Mouse (Mus musculus): ENCODE measurements around the gene Panx1. TPM values are rescaled to one million over a fixed set of nuclear protein-coding genes. Genes with fewer than 3 reads are reported as not detected.

The Panx1 gene
- polyA plus RNA-seq, 1 experiment from 2014 or later: 113 TPM

- Histone ChIP-seq H3K4me2 (replicated peaks; ENCODE audit: low read depth, low read length) (no peak overlapping the region), H3K9ac (ENCODE audit: low read depth, low read length) (no peak overlapping the region), H3K27ac (ENCODE audit: low read depth, low read length) (no peak overlapping the region), H3K4me1 (replicated peaks; ENCODE audit: control insufficient read depth, insufficient read depth, low read length) (no peaks in the 10 kb centered on the region), H3K4me3 (ENCODE audit: low read depth, low read length) (no peak overlapping the region), H3K27me3 (ENCODE audit: control insufficient read depth, insufficient read depth, low read length) (no peaks in the 10 kb centered on the region), H3K36me3 (ENCODE audit: control insufficient read depth, insufficient read depth, low read length) (no peaks in the 10 kb centered on the region), H3K9me3 (ENCODE audit: control insufficient read depth, low read length) (no peaks in the 10 kb centered on the region)
- no peak for ATAC-seq (ENCODE audit: low FRiP score)
- no peak for DNase-seq (ENCODE audit: low spot score)
- 81% methylated on average over 1 of the region's 1 CpGs for WGBS
Measured at GRCm38 (mm10) chr9:14995525-14995924, 49.8 kb downstream of the Panx1 start.

- Histone ChIP-seq H3K4me2 (replicated peaks; ENCODE audit: low read depth, low read length) (no peak overlapping the region), H3K27me3 (ENCODE audit: control insufficient read depth, insufficient read depth, low read length) (no peaks in the 10 kb centered on the region), H3K36me3 (ENCODE audit: control insufficient read depth, insufficient read depth, low read length) (no peaks in the 10 kb centered on the region), H3K9ac (ENCODE audit: low read depth, low read length) (no peak overlapping the region), H3K4me3 (ENCODE audit: low read depth, low read length) (no peak overlapping the region), H3K4me1 (replicated peaks; ENCODE audit: control insufficient read depth, insufficient read depth, low read length) (no peaks in the 10 kb centered on the region), H3K27ac (ENCODE audit: low read depth, low read length) (no peak overlapping the region), H3K9me3 (ENCODE audit: control insufficient read depth, low read length) (no peaks in the 10 kb centered on the region)
- 89% methylated on average over 1 of the region's 1 CpGs for WGBS
- DNase-seq (ENCODE audit: low spot score) (no peak), ATAC-seq (ENCODE audit: low FRiP score) (no peak)
Measured at GRCm38 (mm10) chr9:14988606-14989293, 56.5 kb downstream of the Panx1 start.

GRCm38 (mm10) chr9:14983141-14983540 lies 62.1 kb downstream of the Panx1 start:
- no peak overlapping the region for H3K4me3 ChIP-seq (ENCODE audit: low read depth, low read length)
- no peaks in the 10 kb centered on the region for H3K4me1 ChIP-seq (replicated peaks; ENCODE audit: control insufficient read depth, insufficient read depth, low read length)
- ATAC-seq (ENCODE audit: low FRiP score) (no peak), DNase-seq (ENCODE audit: low spot score) (no peak)
- H3K27ac ChIP-seq (ENCODE audit: low read depth, low read length): no peak overlapping the region
- no peak overlapping the region for H3K4me2 ChIP-seq (replicated peaks; ENCODE audit: low read depth, low read length)
- H3K9ac ChIP-seq (ENCODE audit: low read depth, low read length): no peak overlapping the region
- WGBS: 83% methylated on average over 3 of the region's 3 CpGs
- no peaks in the 10 kb centered on the region for H3K27me3 ChIP-seq (ENCODE audit: control insufficient read depth, insufficient read depth, low read length)
- no peaks in the 10 kb centered on the region for H3K9me3 ChIP-seq (ENCODE audit: control insufficient read depth, low read length)
- H3K36me3 ChIP-seq (ENCODE audit: control insufficient read depth, insufficient read depth, low read length): no peaks in the 10 kb centered on the region

GRCm38 (mm10) chr9:14982683-14983082 lies 62.6 kb downstream of the Panx1 start:
- H3K27ac ChIP-seq (ENCODE audit: low read depth, low read length): no peak overlapping the region
- H3K4me1 ChIP-seq (replicated peaks; ENCODE audit: control insufficient read depth, insufficient read depth, low read length): no peaks in the 10 kb centered on the region
- H3K4me2 ChIP-seq (replicated peaks; ENCODE audit: low read depth, low read length): no peak overlapping the region
- no peaks in the 10 kb centered on the region for H3K27me3 ChIP-seq (ENCODE audit: control insufficient read depth, insufficient read depth, low read length)
- DNase-seq (ENCODE audit: low spot score) (no peak), ATAC-seq (ENCODE audit: low FRiP score) (no peak)
- no peaks in the 10 kb centered on the region for H3K9me3 ChIP-seq (ENCODE audit: control insufficient read depth, low read length)
- H3K9ac ChIP-seq (ENCODE audit: low read depth, low read length): no peak overlapping the region
- H3K36me3 ChIP-seq (ENCODE audit: control insufficient read depth, insufficient read depth, low read length): no peaks in the 10 kb centered on the region
- H3K4me3 ChIP-seq (ENCODE audit: low read depth, low read length): no peak overlapping the region

GRCm38 (mm10) chr9:14981539-14982155 lies 63.6 kb downstream of the Panx1 start:
- WGBS: 86% methylated on average over 4 of the region's 4 CpGs
- no peaks in the 10 kb centered on the region for H3K27me3 ChIP-seq (ENCODE audit: control insufficient read depth, insufficient read depth, low read length)
- ATAC-seq (ENCODE audit: low FRiP score): no peak
- no peaks in the 10 kb centered on the region for H3K9me3 ChIP-seq (ENCODE audit: control insufficient read depth, low read length)
- DNase-seq (ENCODE audit: low spot score): no peak
- no peak overlapping the region for H3K4me3 ChIP-seq (ENCODE audit: low read depth, low read length)
- no peaks in the 10 kb centered on the region for H3K36me3 ChIP-seq (ENCODE audit: control insufficient read depth, insufficient read depth, low read length)
- H3K4me2 ChIP-seq (replicated peaks; ENCODE audit: low read depth, low read length): no peak overlapping the region
- H3K4me1 ChIP-seq (replicated peaks; ENCODE audit: control insufficient read depth, insufficient read depth, low read length): no peaks in the 10 kb centered on the region
- H3K9ac ChIP-seq (ENCODE audit: low read depth, low read length): no peak overlapping the region
- no peak overlapping the region for H3K27ac ChIP-seq (ENCODE audit: low read depth, low read length)

GRCm38 (mm10) chr9:14974251-14975232 lies 70.7 kb downstream of the Panx1 start:
- ATAC-seq (ENCODE audit: low FRiP score) (no peak), DNase-seq (ENCODE audit: low spot score) (no peak)
- H3K9ac ChIP-seq (ENCODE audit: low read depth, low read length): no peak overlapping the region
- no peak overlapping the region for H3K4me3 ChIP-seq (ENCODE audit: low read depth, low read length)
- H3K27ac ChIP-seq (ENCODE audit: low read depth, low read length): no peak overlapping the region
- H3K9me3 ChIP-seq (ENCODE audit: control insufficient read depth, low read length): no peaks in the 10 kb centered on the region
- H3K27me3 ChIP-seq (ENCODE audit: control insufficient read depth, insufficient read depth, low read length): no peaks in the 10 kb centered on the region
- no peaks in the 10 kb centered on the region for H3K4me1 ChIP-seq (replicated peaks; ENCODE audit: control insufficient read depth, insufficient read depth, low read length)
- 88% methylated on average over 6 of the region's 6 CpGs for WGBS
- no peak overlapping the region for H3K4me2 ChIP-seq (replicated peaks; ENCODE audit: low read depth, low read length)
- no peaks in the 10 kb centered on the region for H3K36me3 ChIP-seq (ENCODE audit: control insufficient read depth, insufficient read depth, low read length)

- DNase-seq (ENCODE audit: low spot score) (no peak), ATAC-seq (ENCODE audit: low FRiP score) (no peak)
- Histone ChIP-seq H3K27ac (ENCODE audit: low read depth, low read length) (no peak overlapping the region), H3K4me2 (replicated peaks; ENCODE audit: low read depth, low read length) (no peak overlapping the region), H3K27me3 (ENCODE audit: control insufficient read depth, insufficient read depth, low read length) (no peaks in the 10 kb centered on the region), H3K36me3 (ENCODE audit: control insufficient read depth, insufficient read depth, low read length) (no peaks in the 10 kb centered on the region), H3K4me1 (replicated peaks; ENCODE audit: control insufficient read depth, insufficient read depth, low read length) (no peaks in the 10 kb centered on the region), H3K9me3 (ENCODE audit: control insufficient read depth, low read length) (no peaks in the 10 kb centered on the region), H3K4me3 (ENCODE audit: low read depth, low read length) (no peak overlapping the region), H3K9ac (ENCODE audit: low read depth, low read length) (no peak overlapping the region)
- WGBS: 88% methylated on average over 7 of the region's 7 CpGs
Measured at GRCm38 (mm10) chr9:14973762-14974161, 71.5 kb downstream of the Panx1 start.

- Histone ChIP-seq H3K27me3 (ENCODE audit: control insufficient read depth, insufficient read depth, low read length) (no peaks in the 10 kb centered on the region), H3K4me3 (ENCODE audit: low read depth, low read length) (no peak overlapping the region), H3K9ac (ENCODE audit: low read depth, low read length) (no peak overlapping the region), H3K4me1 (replicated peaks; ENCODE audit: control insufficient read depth, insufficient read depth, low read length) (no peaks in the 10 kb centered on the region), H3K36me3 (ENCODE audit: control insufficient read depth, insufficient read depth, low read length) (no peaks in the 10 kb centered on the region), H3K4me2 (replicated peaks; ENCODE audit: low read depth, low read length) (no peak overlapping the region), H3K9me3 (ENCODE audit: control insufficient read depth, low read length) (no peaks in the 10 kb centered on the region), H3K27ac (ENCODE audit: low read depth, low read length) (no peak overlapping the region)
- 78% methylated on average over 3 of the region's 3 CpGs for WGBS
- ATAC-seq (ENCODE audit: low FRiP score) (no peak), DNase-seq (ENCODE audit: low spot score) (no peak)
Measured at GRCm38 (mm10) chr9:14970805-14971525, 74.3 kb downstream of the Panx1 start.
